Mouse (Mus musculus) CH12.LX (cell line): ENCODE results near the gene Tsen54. TPM values are rescaled to one million over a fixed set of nuclear protein-coding genes. Genes with fewer than 3 reads are reported as not detected.

Experiments
- DNase-seq: peaks from one replicate; pipeline ENCODE4 v3.0.0-alpha.2; 2013; ENCODE audit errors: extremely low read depth
- H3K27ac ChIP-seq: 2 replicates; pipeline ENCODE4 v1.5.1; 2012; ENCODE audit warnings: low read depth, mild to moderate bottlenecking, control low read depth, moderate library complexity; ENCODE audit not compliant: insufficient read depth
- H3K27me3 ChIP-seq: replicated peaks from 2 replicates; pipeline ENCODE3; 2012; ENCODE audit warnings: inconsistent platforms
- H3K36me3 ChIP-seq, 2 experiments: replicated peaks in 1 of 2; 2 replicates each; pipeline versions ENCODE3 to v1.6.1; 2012; ENCODE audit warnings: inconsistent platforms in 1 of 2, low read length in 1 of 2, mild to moderate bottlenecking in 1 of 2, mixed read lengths in 1 of 2, moderate library complexity in 1 of 2; ENCODE audit not compliant: control insufficient read depth in 1 of 2, insufficient read depth in 1 of 2
- H3K4me1 ChIP-seq, 2 experiments: 2 replicates each; pipeline ENCODE4 v1.6.1; 2012; ENCODE audit warnings: inconsistent platforms in 1 of 2, moderate library complexity in 1 of 2; ENCODE audit not compliant: insufficient read depth in 2 of 2, control insufficient read depth in 1 of 2
- H3K4me2 ChIP-seq: 2 replicates; pipeline ENCODE4 v1.6.1; 2012; ENCODE audit warnings: low read depth, mild to moderate bottlenecking, control low read depth; ENCODE audit not compliant: poor library complexity, insufficient read depth, severe bottlenecking
- H3K4me3 ChIP-seq, 3 experiments: fragments of 150-350 bp in 1 of 3; sonication (generic) in 1 of 3; replicated peaks in 1 of 3; 2 replicates each; pipeline versions ENCODE3 to v1.5.1; 2011 to 2012; ENCODE audit warnings: low read depth in 2 of 3, low read length in 2 of 3, mild to moderate bottlenecking in 2 of 3, moderate library complexity in 2 of 3, control low read depth in 1 of 3, improper control_type of control experiment in 1 of 3, inconsistent platforms in 1 of 3, mixed read lengths in 1 of 3; ENCODE audit not compliant: poor library complexity in 1 of 3
- H3K79me2 ChIP-seq: replicated peaks from 2 replicates; pipeline ENCODE4 v1.6.1; 2012; ENCODE audit warnings: mild to moderate bottlenecking, moderate library complexity; ENCODE audit not compliant: control insufficient read depth, poor library complexity, insufficient read depth, severe bottlenecking; ENCODE audit errors: extremely low read depth
- H3K9ac ChIP-seq: 2 replicates; pipeline ENCODE4 v1.6.1; 2012; ENCODE audit warnings: low read depth, mild to moderate bottlenecking, control low read depth, moderate library complexity; ENCODE audit not compliant: insufficient read depth
- H3K9me3 ChIP-seq: replicated peaks from 2 replicates; pipeline ENCODE3; 2012; ENCODE audit warnings: low read length, inconsistent platforms, mixed read lengths
- BHLHE40 ChIP-seq: IDR thresholded peaks from 2 replicates; pipeline ENCODE4 v1.6.1; 2011; ENCODE audit warnings: mild to moderate bottlenecking, low read depth, low read length, improper control_type of control experiment
- ELF1 ChIP-seq: IDR thresholded peaks from 2 replicates; pipeline ENCODE4 v1.6.1; 2014; ENCODE audit warnings: low read depth, mild to moderate bottlenecking, inconsistent platforms, low read length, improper control_type of control experiment
- GABPA ChIP-seq: IDR thresholded peaks from 2 replicates; pipeline ENCODE4 v1.6.1; 2012; ENCODE audit warnings: low read depth, low read length, improper control_type of control experiment, inconsistent platforms; ENCODE audit not compliant: insufficient replicate concordance
- JUN ChIP-seq: IDR thresholded peaks from 2 replicates; pipeline ENCODE4 v1.6.1; 2011; ENCODE audit warnings: low read depth, mild to moderate bottlenecking, low read length, improper control_type of control experiment, moderate library complexity; ENCODE audit not compliant: insufficient read depth
- KAT2A ChIP-seq: IDR thresholded peaks from 2 replicates; pipeline ENCODE4 v1.6.1; 2012; ENCODE audit warnings: low read length, improper control_type of control experiment, inconsistent platforms; ENCODE audit not compliant: insufficient replicate concordance
- MAFK ChIP-seq: IDR thresholded peaks from 2 replicates; pipeline ENCODE4 v1.6.1; 2011; ENCODE audit warnings: low read length, improper control_type of control experiment; ENCODE audit not compliant: insufficient replicate concordance
- MAX ChIP-seq: IDR thresholded peaks from 2 replicates; pipeline ENCODE4 v1.6.1; 2011; ENCODE audit warnings: low read length, improper control_type of control experiment
- MAZ ChIP-seq: IDR thresholded peaks from 2 replicates; pipeline ENCODE4 v1.6.1; 2012; ENCODE audit warnings: low read depth, mild to moderate bottlenecking, inconsistent platforms, low read length, improper control_type of control experiment, moderate library complexity
- NELFE ChIP-seq: IDR thresholded peaks from 2 replicates; pipeline ENCODE4 v1.6.1; 2011; ENCODE audit warnings: low read depth, low read length, improper control_type of control experiment
- PAX5 ChIP-seq: IDR thresholded peaks from 2 replicates; pipeline ENCODE4 v1.6.1; 2012; ENCODE audit warnings: low read length, inconsistent platforms, mixed read lengths
- POLR2AphosphoS2 ChIP-seq: IDR thresholded peaks from 2 replicates; pipeline ENCODE4 v1.6.1; 2011; ENCODE audit warnings: low read depth, low read length, improper control_type of control experiment
- SIN3A ChIP-seq: IDR thresholded peaks from 2 replicates; pipeline ENCODE4 v1.6.1; 2012; ENCODE audit warnings: low read length, improper control_type of control experiment, inconsistent platforms
- SMC3 ChIP-seq: IDR thresholded peaks from 2 replicates; pipeline ENCODE4 v1.6.1; 2011; ENCODE audit warnings: low read depth, low read length, improper control_type of control experiment
- TBP ChIP-seq: conservative IDR thresholded peaks from 2 replicates; pipeline ENCODE4 v1.6.1; 2011; ENCODE audit warnings: low read depth, low read length, improper control_type of control experiment
- UBTF ChIP-seq: IDR thresholded peaks from 2 replicates; pipeline ENCODE4 v1.6.1; 2012; ENCODE audit warnings: low read depth, mild to moderate bottlenecking, inconsistent platforms, low read length, improper control_type of control experiment, moderate library complexity
- ZC3H11A ChIP-seq: IDR thresholded peaks from 2 replicates; pipeline ENCODE4 v1.6.1; 2012; ENCODE audit warnings: low read depth, mild to moderate bottlenecking, inconsistent platforms, low read length, improper control_type of control experiment
- dilution Hi-C: fragments of 300-500 bp; cut with MboI; formaldehyde crosslinking; loops from 2 replicates; pipeline ENCODE4 v1.14.3; 2020; ENCODE audit warnings: low sequenced_read_pairs; ENCODE audit not compliant: extremely low pct_unique_long_range_greater_than_20kb, extremely low pct_ligation_motif_present
- in situ Hi-C: fragments of 300-500 bp; cut with MboI; formaldehyde crosslinking; loops from 3 replicates; pipeline ENCODE4 v1.14.3; 2019; ENCODE audit warnings: low sequenced_read_pairs, low pct_ligation_motif_present, low pct_unique_long_range_greater_than_20kb, mixed read lengths
- polyA plus RNA-seq: library from polyadenylated mRNA; unstranded; fragments of >175 nt; gene quantifications from 2 replicates; pipeline ENCODE4 v1.2.1, GENCODE M21; 2012; ENCODE audit warnings: low read depth; ENCODE audit not compliant: insufficient read length
- total RNA-seq, 2 experiments: library from RNA; depleted of rRNA; stranded (reverse); fragments of 300-350 nt in 1 of 2; fragments of >200 nt in 1 of 2; gene quantifications; 2 replicates each; pipeline ENCODE4 v1.2.3; 2012 to 2014

Tsen54 gene
- total and polyA plus RNA-seq, 3 experiments, result 45.8 to 71.1 (median 59.4) TPM

DNA sequence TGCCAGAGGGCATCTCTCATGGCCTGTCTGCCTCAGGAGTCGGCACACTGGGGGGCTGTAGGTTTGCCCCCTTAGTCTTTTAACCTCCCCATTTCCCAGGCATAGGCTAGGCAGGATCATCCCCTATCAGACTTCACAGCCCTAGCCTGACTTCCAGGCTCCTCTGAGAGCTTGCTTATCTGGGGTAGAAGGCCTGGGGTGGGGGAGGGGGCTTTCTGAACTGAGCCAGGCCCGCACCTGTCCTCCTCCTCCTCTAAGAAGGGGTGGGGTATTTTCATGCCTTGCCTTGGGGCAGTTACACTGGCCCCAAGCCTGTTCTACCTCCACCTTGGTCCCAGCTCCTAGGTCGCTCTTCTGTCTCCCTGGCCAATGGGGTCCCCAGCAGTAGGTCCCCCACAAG, 17.0 kb downstream of the Tsen54 start:
- Histone ChIP-seq H3K4me1 (peaks cover 0 to 4% of the 10 kb centered on the region in 2 experiments; a peak in 2 of 4 replicates), H3K27ac (no peak overlapping the region), H3K9me3 (no peaks in the 10 kb centered on the region), H3K27me3 (no peaks in the 10 kb centered on the region), H3K36me3 (peaks cover 0 to 18% of the 10 kb centered on the region in 2 experiments)
- TF ChIP-seq MAX, result no peak
- no peak for TF ChIP-seq UBTF
- TF ChIP-seq ELF1, result no peak
- TF ChIP-seq NELFE, result no peak
- no peak for TF ChIP-seq MAFK
- TF ChIP-seq SMC3, result no peak
- TF ChIP-seq PAX5, result no peak
- no peak for TF ChIP-seq ZC3H11A
- no peak for TF ChIP-seq JUN
- TF ChIP-seq SIN3A, result no peak
- no peak for TF ChIP-seq BHLHE40
- TF ChIP-seq MAZ, result no peak
- no peak for TF ChIP-seq POLR2AphosphoS2
- no peak for TF ChIP-seq KAT2A
- TF ChIP-seq GABPA, result no peak
- TF ChIP-seq, all 38 proteins: peak for 0
- H3K4me3 ChIP-seq, result no peak overlapping the region
- in situ Hi-C loops, result no loop called here
- H3K9ac ChIP-seq, result no peak overlapping the region
- dilution Hi-C loops, result no loop called here
- no peaks in the 10 kb centered on the region for H3K79me2 ChIP-seq
- DNase-seq, result no peak
- no peak overlapping the region for H3K4me2 ChIP-seq

- Histone ChIP-seq H3K79me2 (no peaks in the 10 kb centered on the region), H3K9me3 (no peaks in the 10 kb centered on the region), H3K4me1 (no peaks in the 10 kb centered on the region), H3K4me2 (no peak overlapping the region), H3K27ac (no peak overlapping the region), H3K27me3 (no peaks in the 10 kb centered on the region), H3K36me3 (peaks cover 0 to 18% of the 10 kb centered on the region in 2 experiments), H3K9ac (no peak overlapping the region), H3K4me3 (no peak overlapping the region)
- in situ Hi-C loops, result no loop called here
- dilution Hi-C loops, result no loop called here
- TF ChIP-seq BHLHE40, result no peak
- no peak for DNase-seq
These were observed 17.5 kb downstream of the Tsen54 start for GRCm38 (mm10) chr11:115832064-115832463.

DNA sequence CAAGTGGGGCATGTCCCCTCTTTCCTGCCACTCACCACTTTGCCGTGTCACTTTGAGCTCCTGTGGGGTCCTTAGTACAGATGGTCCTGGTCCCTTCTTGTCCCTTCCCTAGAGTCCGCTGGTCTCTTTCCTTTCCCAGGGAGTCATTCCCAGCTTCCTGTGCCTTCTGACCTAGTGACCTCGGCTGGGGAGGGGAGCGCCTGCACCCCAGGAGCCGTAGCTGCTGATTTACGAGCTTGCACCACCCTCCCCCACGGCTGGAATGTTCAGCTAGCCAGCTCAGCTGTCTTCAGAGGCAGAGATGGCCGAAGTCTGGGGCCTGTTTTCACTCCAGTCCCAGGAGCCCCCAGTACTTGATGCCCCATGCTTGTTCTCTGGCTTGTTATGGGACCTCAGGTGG, 18.0 kb downstream of the Tsen54 start:
- H3K27ac ChIP-seq, result no peak overlapping the region
- no peaks in the 10 kb centered on the region for H3K79me2 ChIP-seq
- in situ Hi-C loops (no loop called here), dilution Hi-C loops (no loop called here)
- H3K4me3 ChIP-seq, result no peak overlapping the region
- no peak overlapping the region for H3K4me2 ChIP-seq
- H3K36me3 ChIP-seq, result peaks cover 0 to 20% of the 10 kb centered on the region in 2 experiments
- no peaks in the 10 kb centered on the region for H3K9me3 ChIP-seq
- no peak overlapping the region for H3K9ac ChIP-seq
- H3K27me3 ChIP-seq, result no peaks in the 10 kb centered on the region
- H3K4me1 ChIP-seq, result no peaks in the 10 kb centered on the region
- no peak for TF ChIP-seq TBP
- TF ChIP-seq, all 38 proteins: peak for 0
- no peak for DNase-seq
